Mouse (Mus musculus) olfactory bulb, adult 2 months (tissue): ENCODE data around the gene Col26a1.

Experiments
- CTCF ChIP-seq: fragments of 200-500 bp; IDR thresholded peaks from 2 replicates; pipeline ENCODE4 v1.5.1; 2012; ENCODE audit warnings: low read depth, mild to moderate bottlenecking, low read length, moderate library complexity; ENCODE audit not compliant: insufficient read depth
- POLR2A ChIP-seq: fragments of 200-500 bp; IDR thresholded peaks from 2 replicates; pipeline ENCODE4 v1.6.1; 2012; ENCODE audit warnings: mild to moderate bottlenecking, low read depth, low read length, moderate library complexity; ENCODE audit not compliant: insufficient read depth

DNA sequence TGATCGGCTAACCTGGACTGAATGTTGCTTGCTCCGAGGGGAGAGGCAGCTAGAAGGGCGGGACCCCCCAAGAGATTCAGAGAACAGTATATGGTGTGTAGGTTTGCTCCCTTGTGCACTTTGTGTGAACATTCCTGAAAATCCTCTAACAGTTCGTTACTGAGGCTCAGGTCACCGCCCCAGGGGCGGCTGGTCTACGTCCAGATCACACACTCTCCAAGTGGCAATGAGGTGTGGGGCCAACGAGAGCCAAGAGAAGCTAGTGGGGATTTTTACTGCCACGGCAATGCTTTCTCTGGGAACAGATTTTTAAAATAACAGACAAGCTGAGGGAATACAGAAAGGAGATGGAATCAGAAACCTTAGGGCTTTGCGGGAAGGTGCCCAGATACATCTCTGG is 8.7 kb downstream of the Col26a1 start:
- TF ChIP-seq CTCF (no peak), POLR2A (no peak)
